Comparison of ENCODE assay signal across 8 mouse cellular contexts in the genomic region with DNA sequence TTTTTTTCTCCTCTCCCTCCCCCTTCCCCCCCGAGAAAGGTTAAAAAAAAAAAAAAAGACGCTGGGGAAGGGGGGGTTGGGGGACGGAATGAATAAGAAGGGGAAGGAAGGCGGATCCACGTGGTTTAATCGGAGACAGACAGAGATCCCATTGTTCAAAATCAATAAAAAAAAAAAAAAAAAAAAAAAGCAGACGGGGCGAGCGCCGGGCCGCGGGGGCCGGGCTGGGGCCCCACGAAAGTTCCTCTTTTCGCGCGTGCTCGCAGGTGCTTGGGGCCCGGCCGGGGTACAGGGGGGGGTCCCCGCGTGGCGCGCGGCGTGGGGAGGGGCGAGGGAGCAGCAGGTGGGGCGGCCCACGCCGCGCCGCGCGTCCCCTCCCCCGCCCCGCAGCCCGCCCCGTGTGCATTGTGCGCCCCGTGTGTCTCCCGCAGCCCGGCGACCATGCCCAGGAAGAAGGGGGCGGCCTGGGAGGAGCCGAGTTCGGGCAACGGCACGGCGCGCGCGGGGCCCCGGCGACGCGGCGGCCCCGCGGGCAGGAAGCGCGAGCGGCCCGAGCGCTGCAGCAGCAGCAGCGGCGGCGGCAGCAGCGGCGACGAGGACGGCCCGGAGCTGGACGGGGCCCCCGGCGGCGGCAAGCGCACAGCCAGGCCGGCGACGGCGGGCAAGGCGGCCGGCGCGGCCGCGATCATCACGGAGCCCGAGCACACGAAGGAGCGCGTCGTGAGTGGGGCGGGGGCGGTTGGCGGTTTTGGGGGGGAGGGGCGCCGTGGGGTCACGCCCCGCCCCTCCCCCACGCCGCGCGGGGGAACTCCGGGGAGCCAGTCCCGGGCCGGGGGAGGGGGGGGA. TPM values are rescaled to one million over a fixed set of nuclear protein-coding genes. Genes with fewer than 3 reads are reported as not detected.
DNase-seq lines count a peak whose midpoint lies in the region; TF ChIP-seq lines count a peak whose summit lies in the region.

No protein-coding gene starts in this region.

- no peak for TF ChIP-seq POLR2A in embryonic fibroblast, embryonic 13.5 days (IDR thresholded peaks at IDR 0.05; ENCODE audit: low read depth, low read length)

- peak; percentile 53 to 57 for DNase-seq in cerebellum, postnatal 10 days
- no peak for DNase-seq in cerebellum, adult 8-10 months
- DNase-seq in ES-E14 (ENCODE audit: low read depth, low spot score), result no peak
- DNase-seq in induced T-regulatory cell, adult 2 months (ENCODE audit: low read depth), result peak; percentile 80
- DNase-seq in lung, postnatal 10 days, result peak; percentile 56
- peak; percentile 61 to 66 for DNase-seq in spleen, adult 18-20 months
- no peak for DNase-seq in urinary bladder, postnatal 36 days (ENCODE audit: low spot score in 2 of 2)

- peak overlapping the region; percentile 92 for H3K27ac ChIP-seq in ES-E14 (ENCODE audit: insufficient read depth, low read depth, low read length, poor library complexity, severe bottlenecking)
- peak overlapping the region; percentile 95 for H3K27ac ChIP-seq in embryonic fibroblast, embryonic 13.5 days (ENCODE audit: insufficient read depth, low read length)

- H3K9ac ChIP-seq in ES-E14 (ENCODE audit: insufficient read depth, low read depth, low read length, poor library complexity, severe bottlenecking), result peak overlapping the region; percentile 98

- peak overlapping the region; percentile 75 to 99 for H3K4me3 ChIP-seq in ES-E14 (ENCODE audit: insufficient read depth in 1 of 2, low read depth in 1 of 2, low read length in 2 of 2, poor library complexity in 1 of 2, severe bottlenecking in 1 of 2)
- H3K4me3 ChIP-seq in embryonic fibroblast, embryonic 13.5 days (ENCODE audit: insufficient read depth, low read length), result peak overlapping the region; percentile 97

- peaks cover 34% of the 10 kb centered on the region for H3K36me3 ChIP-seq in ES-E14 (ENCODE audit: control insufficient read depth, insufficient read depth, low read length, poor library complexity, severe bottlenecking)

- in situ Hi-C loops in ES-E14 (cut with MboI; ENCODE audit: low sequenced_read_pairs in 2 of 2, unreplicated experiment in 2 of 2), result no loop called here

- H3K9me3 ChIP-seq in ES-E14 (ENCODE audit: control insufficient read depth, insufficient read depth, low read depth, low read length), result no peaks in the 10 kb centered on the region

- peaks cover 0 to 26% of the 10 kb centered on the region in 2 experiments; a peak in 2 of 4 replicates for H3K4me1 ChIP-seq in ES-E14 (ENCODE audit: control insufficient read depth in 2 of 2, insufficient read depth in 2 of 2, low read length in 2 of 2, poor library complexity in 1 of 2)
- peaks cover 12% of the 10 kb centered on the region for H3K4me1 ChIP-seq in embryonic fibroblast, embryonic 13.5 days (ENCODE audit: control insufficient read depth, insufficient read depth, low read length)

- no peak for TF ChIP-seq CTCF in embryonic fibroblast, embryonic 13.5 days (IDR thresholded peaks at IDR 0.05; ENCODE audit: borderline replicate concordance, insufficient read depth, low read length)

TF ChIP-seq in ES-E14, 5 proteins besides CTCF, POLR2A, EP300 and RAD21:
- peak; percentile 88 for TF ChIP-seq ZNF384 (IDR thresholded peaks at IDR 0.05; ENCODE audit: low read depth, low read length)
- TF ChIP-seq MAFK (IDR thresholded peaks at IDR 0.05; ENCODE audit: insufficient read depth, low read depth, low read length), result no peak

RNA-seq across cellular contexts. Expression of a gene that starts 1.6 kb away (rescaled TPM):
- total RNA-seq in ES-E14 (2012; rRNA removed), result 250 and 322 TPM in 2 replicates
- polyA plus RNA-seq in embryonic fibroblast, embryonic 13.5 days (2011; ENCODE audit: insufficient read length, low read depth, missing spikeins), result 102 and 125 TPM in 2 replicates

RNA-seq across cellular contexts. Expression of a gene that starts 36.1 kb away (rescaled TPM):
- total RNA-seq in ES-E14 (2012; rRNA removed), result 14.8 and 20.0 TPM in 2 replicates
- polyA plus RNA-seq in embryonic fibroblast, embryonic 13.5 days (2011; ENCODE audit: insufficient read length, low read depth, missing spikeins), result 12.6 and 17.2 TPM in 2 replicates

RNA-seq across cellular contexts. Expression of a gene that starts 40.5 kb away (rescaled TPM):
- total RNA-seq in ES-E14 (2012; rRNA removed), result 0.09 and 0.21 TPM in 2 replicates
- not detected in 2 replicates for polyA plus RNA-seq in embryonic fibroblast, embryonic 13.5 days (2011; ENCODE audit: insufficient read length, low read depth, missing spikeins)

Comparison
In these comparisons a context has a peak if more than half of its experiments do, and no peak if none do; other contexts are left out.
1. DNase-seq: peak in cerebellum, postnatal 10 days (2 of 2), induced T-regulatory cell, adult 2 months (single experiment), lung, postnatal 10 days (single experiment) and spleen, adult 18-20 months (2 of 2); none in cerebellum, adult 8-10 months (single experiment), ES-E14 (single experiment) and urinary bladder, postnatal 36 days (0 of 2).